Mouse (Mus musculus) cerebellum, adult 2 months (tissue): ENCODE results near the gene Gas7.

Source experiments
- CTCF ChIP-seq: fragments of 200-500 bp; IDR thresholded peaks from 2 replicates; pipeline ENCODE4 v1.5.1; 2011; ENCODE audit warnings: low read depth, mild to moderate bottlenecking, control low read depth, low read length, moderate library complexity, borderline replicate concordance; ENCODE audit not compliant: insufficient read depth
- POLR2A ChIP-seq: fragments of 200-500 bp; IDR thresholded peaks from 2 replicates; pipeline ENCODE4 v1.6.1; 2011; ENCODE audit warnings: low read length, control low read depth, borderline replicate concordance; ENCODE audit not compliant: insufficient read depth

DNA sequence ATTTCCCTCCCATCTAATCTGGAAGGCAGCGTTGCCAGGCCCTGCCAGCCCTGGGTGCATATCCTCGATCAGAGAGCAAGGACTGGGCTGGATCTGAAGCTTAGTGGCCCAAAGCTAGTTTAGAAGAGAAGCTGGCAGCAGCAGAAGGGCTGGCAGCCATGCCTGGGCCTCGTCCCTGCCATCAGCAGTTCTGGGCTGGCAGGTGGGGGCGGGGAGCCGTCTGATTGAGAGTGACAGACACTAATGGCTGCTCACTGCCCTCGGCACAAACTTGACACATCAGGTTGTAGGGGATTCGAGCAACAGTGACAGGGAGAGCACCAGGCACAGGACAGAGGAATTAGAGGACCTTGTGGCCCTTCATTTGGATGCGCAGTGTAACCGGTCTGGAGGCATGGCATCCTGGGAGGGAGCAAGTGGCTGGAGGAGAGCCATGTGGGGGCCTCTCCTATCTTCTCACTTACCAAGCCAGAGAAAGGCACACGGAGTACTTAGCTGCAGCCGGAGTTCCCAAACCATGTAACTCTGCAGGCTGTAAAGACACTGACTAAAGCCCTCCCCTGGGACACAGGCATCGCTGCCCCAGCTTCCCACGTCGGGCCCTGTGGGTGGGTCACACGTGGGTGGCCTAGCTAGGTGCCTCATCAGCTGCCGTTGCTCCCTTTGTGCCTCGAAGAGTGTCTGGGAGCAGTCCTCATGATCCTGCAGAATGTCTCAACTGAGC lies 200.2 kb downstream of the Gas7 start:
- TF ChIP-seq CTCF, result no peak
- TF ChIP-seq POLR2A, result peak; percentile 13; the same call in 1 of the 2 replicates
